Comparison of ENCODE assay signal across 8 mouse cellular contexts in the genomic region with DNA sequence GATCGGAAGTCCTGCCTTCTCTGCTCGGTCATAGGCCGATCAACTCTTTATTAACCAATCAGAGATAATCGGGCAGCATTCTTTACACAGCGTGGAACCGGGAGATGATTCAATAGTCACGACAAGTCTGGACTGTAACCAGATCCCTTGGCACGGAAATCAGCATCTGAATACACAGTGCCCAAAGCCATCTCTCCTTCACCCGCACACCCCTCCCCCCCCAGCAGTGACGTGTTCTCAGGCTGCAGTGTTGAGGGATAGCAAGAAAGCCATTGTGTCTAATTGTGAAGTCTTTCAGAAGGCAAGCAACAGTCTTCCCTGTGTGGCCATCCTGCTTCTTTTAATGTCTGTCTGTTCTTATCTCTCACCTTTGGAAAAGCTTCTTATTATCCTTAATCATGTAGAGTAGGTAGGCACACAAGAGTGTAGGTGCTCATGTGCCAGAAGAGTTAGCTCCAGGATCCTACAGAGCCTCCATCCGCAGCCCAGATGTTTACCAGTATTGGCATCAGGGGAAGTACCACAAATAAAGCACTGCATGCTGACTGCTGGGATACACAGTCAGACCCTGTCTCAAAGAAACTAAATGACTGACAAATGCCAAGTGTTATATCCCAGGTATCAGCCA. TPM values are rescaled to one million over a fixed set of nuclear protein-coding genes. Genes with fewer than 3 reads are reported as not detected.
ATAC-seq and TF ChIP-seq lines count a peak whose summit lies in the region.

No protein-coding gene starts in this region.

- peak overlapping the region; percentile 79 for H3K4me2 ChIP-seq in heart, embryonic 11.5 days
- peak overlapping the region; percentile 65 for H3K4me2 ChIP-seq in kidney, embryonic 14.5 days (replicated peaks; ENCODE audit: low read depth, low read length)
- H3K4me2 ChIP-seq in limb, embryonic 13.5 days (replicated peaks) = peak overlapping the region; percentile 69
- peak overlapping the region; percentile 64 for H3K4me2 ChIP-seq in midbrain, embryonic 13.5 days (replicated peaks)
- H3K4me2 ChIP-seq in stomach, embryonic 16.5 days (ENCODE audit: low read depth, low read length) = peak overlapping the region; percentile 58

- no peak for TF ChIP-seq POLR2A in bone marrow, adult 2 months (IDR thresholded peaks at IDR 0.05; ENCODE audit: borderline replicate concordance, control insufficient read depth, low read depth, low read length)
- TF ChIP-seq POLR2A in embryonic fibroblast, embryonic 13.5 days (IDR thresholded peaks at IDR 0.05; ENCODE audit: low read depth, low read length) = no peak

- WGBS in bone marrow, adult 2 months = 9% methylated on average over 11 of the region's 11 CpGs
- 3% methylated on average over 11 of the region's 11 CpGs for WGBS in heart, embryonic 11.5 days (ENCODE audit: insufficient replicate concordance)
- whole genome bisulfite sequencing in kidney, embryonic 14.5 days = 2% methylated on average over 11 of the region's 11 CpGs
- 3% methylated on average over 11 of the region's 11 CpGs for WGBS in limb, embryonic 13.5 days
- WGBS in midbrain, embryonic 13.5 days = under 1% methylated on average over 11 of the region's 11 CpGs
- 2% methylated on average over 11 of the region's 11 CpGs for WGBS in stomach, embryonic 16.5 days

- H3K9me3 ChIP-seq in heart, embryonic 11.5 days (replicated peaks; ENCODE audit: control insufficient read depth, low read length) = no peaks in the 10 kb centered on the region
- H3K9me3 ChIP-seq in kidney, embryonic 14.5 days (ENCODE audit: control insufficient read depth, low read length) = no peaks in the 10 kb centered on the region
- H3K9me3 ChIP-seq in limb, embryonic 13.5 days = no peaks in the 10 kb centered on the region
- H3K9me3 ChIP-seq in midbrain, embryonic 13.5 days = no peaks in the 10 kb centered on the region
- no peaks in the 10 kb centered on the region for H3K9me3 ChIP-seq in stomach, embryonic 16.5 days (replicated peaks; ENCODE audit: control insufficient read depth, low read length)

- TF ChIP-seq CTCF in bone marrow, adult 2 months (IDR thresholded peaks at IDR 0.05; ENCODE audit: control insufficient read depth, insufficient read depth, low read length) = no peak
- TF ChIP-seq CTCF in embryonic fibroblast, embryonic 13.5 days (IDR thresholded peaks at IDR 0.05; ENCODE audit: borderline replicate concordance, insufficient read depth, low read length) = no peak

- H3K27me3 ChIP-seq in heart, embryonic 11.5 days (ENCODE audit: control insufficient read depth, insufficient read depth, low read length) = no peaks in the 10 kb centered on the region
- no peaks in the 10 kb centered on the region for H3K27me3 ChIP-seq in kidney, embryonic 14.5 days (ENCODE audit: control insufficient read depth, insufficient read depth, low read length)
- H3K27me3 ChIP-seq in limb, embryonic 13.5 days = no peaks in the 10 kb centered on the region
- H3K27me3 ChIP-seq in midbrain, embryonic 13.5 days = 0 out of 2 replicates have a peak, but pooled peaks cover 3% of the 10 kb centered on the region
- no peaks in the 10 kb centered on the region for H3K27me3 ChIP-seq in stomach, embryonic 16.5 days (ENCODE audit: control insufficient read depth, insufficient read depth, low read length)

- no peak overlapping the region for H3K27ac ChIP-seq in bone marrow, adult 2 months (ENCODE audit: control insufficient read depth, insufficient read depth, low read depth, low read length, poor library complexity)
- H3K27ac ChIP-seq in embryonic fibroblast, embryonic 13.5 days (ENCODE audit: insufficient read depth, low read length) = peak overlapping the region; percentile 2; the same call in 1 of the 2 replicates
- H3K27ac ChIP-seq in heart, embryonic 11.5 days (ENCODE audit: low read depth, low read length) = peak overlapping the region; percentile 42; the same call in 1 of the 2 replicates
- H3K27ac ChIP-seq in kidney, embryonic 14.5 days (ENCODE audit: low read depth, low read length) = peak overlapping the region; percentile 65; the same call in 1 of the 2 replicates
- peak overlapping the region; percentile 58; the same call in 1 of the 2 replicates for H3K27ac ChIP-seq in limb, embryonic 13.5 days
- H3K27ac ChIP-seq in midbrain, embryonic 13.5 days = peak overlapping the region; percentile 91
- H3K27ac ChIP-seq in stomach, embryonic 16.5 days (ENCODE audit: low read length) = peak overlapping the region; percentile 76

- peak; percentile 71 for ATAC-seq in CD4-positive, CD25-positive, alpha-beta regulatory T cell, adult 4 months
- ATAC-seq in heart, embryonic 11.5 days (replicated peaks; ENCODE audit: insufficient number of reproducible peaks, low FRiP score, low TSS enrichment) = peak; percentile 86
- peak; percentile 98 for ATAC-seq in kidney, embryonic 14.5 days (ENCODE audit: low FRiP score, low TSS enrichment)
- peak; percentile 98 for ATAC-seq in limb, embryonic 13.5 days (ENCODE audit: low FRiP score, low read depth)
- ATAC-seq in midbrain, embryonic 13.5 days = peak; percentile 99
- ATAC-seq in stomach, embryonic 16.5 days (ENCODE audit: insufficient read depth, low FRiP score) = peak; percentile 95

- H3K4me3 ChIP-seq in bone marrow, adult 2 months (replicated peaks; ENCODE audit: control insufficient read depth, low read depth, low read length) = peak overlapping the region; percentile 41
- H3K4me3 ChIP-seq in embryonic fibroblast, embryonic 13.5 days (ENCODE audit: insufficient read depth, low read length) = no peak overlapping the region
- H3K4me3 ChIP-seq in heart, embryonic 11.5 days (ENCODE audit: low read depth, low read length) = peak overlapping the region; percentile 27
- H3K4me3 ChIP-seq in kidney, embryonic 14.5 days (ENCODE audit: low read length) = peak overlapping the region; percentile 30
- peak overlapping the region; percentile 38 for H3K4me3 ChIP-seq in limb, embryonic 13.5 days
- H3K4me3 ChIP-seq in midbrain, embryonic 13.5 days (replicated peaks) = peak overlapping the region; percentile 40
- peak overlapping the region; percentile 35 for H3K4me3 ChIP-seq in stomach, embryonic 16.5 days (replicated peaks; ENCODE audit: low read length)

- no peaks in the 10 kb centered on the region for H3K36me3 ChIP-seq in heart, embryonic 11.5 days (ENCODE audit: control insufficient read depth, insufficient read depth, low read length)
- H3K36me3 ChIP-seq in kidney, embryonic 14.5 days (ENCODE audit: control insufficient read depth, insufficient read depth, low read length) = no peaks in the 10 kb centered on the region
- no peaks in the 10 kb centered on the region for H3K36me3 ChIP-seq in limb, embryonic 13.5 days
- no peaks in the 10 kb centered on the region for H3K36me3 ChIP-seq in midbrain, embryonic 13.5 days
- H3K36me3 ChIP-seq in stomach, embryonic 16.5 days (ENCODE audit: control insufficient read depth, insufficient read depth, low read length) = no peaks in the 10 kb centered on the region

- peak overlapping the region; percentile 71 for H3K9ac ChIP-seq in heart, embryonic 11.5 days (ENCODE audit: low read depth, low read length)
- peak overlapping the region; percentile 50 for H3K9ac ChIP-seq in kidney, embryonic 14.5 days (ENCODE audit: low read depth, low read length)
- H3K9ac ChIP-seq in limb, embryonic 13.5 days = peak overlapping the region; percentile 58
- peak overlapping the region; percentile 60 for H3K9ac ChIP-seq in midbrain, embryonic 13.5 days (replicated peaks)
- H3K9ac ChIP-seq in stomach, embryonic 16.5 days (ENCODE audit: low read length) = peak overlapping the region; percentile 63

- no peaks in the 10 kb centered on the region; the same call in 1 of the 2 replicates for H3K4me1 ChIP-seq in bone marrow, adult 2 months (ENCODE audit: control insufficient read depth, insufficient read depth, low read length)
- peaks cover 5% of the 10 kb centered on the region for H3K4me1 ChIP-seq in embryonic fibroblast, embryonic 13.5 days (ENCODE audit: control insufficient read depth, insufficient read depth, low read length)
- peaks cover 12% of the 10 kb centered on the region for H3K4me1 ChIP-seq in heart, embryonic 11.5 days (ENCODE audit: control insufficient read depth, insufficient read depth, low read length)
- H3K4me1 ChIP-seq in kidney, embryonic 14.5 days (ENCODE audit: control insufficient read depth, insufficient read depth, low read length) = peaks cover 9% of the 10 kb centered on the region
- H3K4me1 ChIP-seq in limb, embryonic 13.5 days = peaks cover 10% of the 10 kb centered on the region
- peaks cover 19% of the 10 kb centered on the region for H3K4me1 ChIP-seq in midbrain, embryonic 13.5 days (replicated peaks)
- peaks cover 10% of the 10 kb centered on the region for H3K4me1 ChIP-seq in stomach, embryonic 16.5 days (ENCODE audit: control insufficient read depth, insufficient read depth, low read length)

RNA-seq across cellular contexts. Expression of a gene that starts 13.0 kb away (rescaled TPM):
- 100 to 1,000 TPM; 486 to 555 TPM for polyA plus RNA-seq in CD4-positive, CD25-positive, alpha-beta regulatory T cell, adult 4 months (2017; shearing (Covaris generic))
- 205 and 344 TPM in 2 replicates for polyA plus RNA-seq in bone marrow, adult 2 months (2011; ENCODE audit: insufficient read depth, insufficient read length, low replicate concordance, missing spikeins)
- 614 and 763 TPM in 2 replicates for polyA plus RNA-seq in embryonic fibroblast, embryonic 13.5 days (2011; ENCODE audit: insufficient read length, low read depth, missing spikeins)
- polyA plus RNA-seq in heart, embryonic 11.5 days (2014; fragmentation: Nextera tagmentation; extraction: Ambion mirVana) = 2,705 and 2,898 TPM in 2 replicates
- 2,350 and 2,543 TPM in 2 replicates for polyA plus RNA-seq in kidney, embryonic 14.5 days (2014; fragmentation: Nextera tagmentation; extraction: Ambion mirVana)
- 1,677 and 1,740 TPM in 2 replicates for polyA plus RNA-seq in limb, embryonic 13.5 days (2015; fragmentation: Nextera tagmentation; extraction: Ambion mirVana)
- polyA plus RNA-seq in midbrain, embryonic 13.5 days (2015; fragmentation: Nextera tagmentation; extraction: Ambion mirVana) = 1,337 and 1,364 TPM in 2 replicates
- 1,459 and 1,538 TPM in 2 replicates for polyA plus RNA-seq in stomach, embryonic 16.5 days (2015; fragmentation: Nextera tagmentation; extraction: Ambion mirVana)

RNA-seq across cellular contexts. Expression of a gene that starts 20.2 kb away (rescaled TPM):
- 1 to 10 TPM; 1.0 to 2.8 TPM for polyA plus RNA-seq in CD4-positive, CD25-positive, alpha-beta regulatory T cell, adult 4 months (2017; shearing (Covaris generic))
- polyA plus RNA-seq in bone marrow, adult 2 months (2011; ENCODE audit: insufficient read depth, insufficient read length, low replicate concordance, missing spikeins) = 1.2 and 2.5 TPM in 2 replicates
- not detected in 2 replicates for polyA plus RNA-seq in embryonic fibroblast, embryonic 13.5 days (2011; ENCODE audit: insufficient read length, low read depth, missing spikeins)
- 2.4 and 3.4 TPM in 2 replicates for polyA plus RNA-seq in heart, embryonic 11.5 days (2014; fragmentation: Nextera tagmentation; extraction: Ambion mirVana)
- polyA plus RNA-seq in kidney, embryonic 14.5 days (2014; fragmentation: Nextera tagmentation; extraction: Ambion mirVana) = 3.2 and 4.1 TPM in 2 replicates
- 3.4 and 3.7 TPM in 2 replicates for polyA plus RNA-seq in limb, embryonic 13.5 days (2015; fragmentation: Nextera tagmentation; extraction: Ambion mirVana)
- polyA plus RNA-seq in midbrain, embryonic 13.5 days (2015; fragmentation: Nextera tagmentation; extraction: Ambion mirVana) = 1.9 and 2.1 TPM in 2 replicates
- polyA plus RNA-seq in stomach, embryonic 16.5 days (2015; fragmentation: Nextera tagmentation; extraction: Ambion mirVana) = 9.6 and 11.9 TPM in 2 replicates

RNA-seq across cellular contexts. Expression of a gene that starts 35.8 kb away (rescaled TPM):
- 10 to 100 TPM; 47.5 to 54.8 TPM for polyA plus RNA-seq in CD4-positive, CD25-positive, alpha-beta regulatory T cell, adult 4 months (2017; shearing (Covaris generic))
- polyA plus RNA-seq in bone marrow, adult 2 months (2011; ENCODE audit: insufficient read depth, insufficient read length, low replicate concordance, missing spikeins) = 18.1 and 28.1 TPM in 2 replicates
- polyA plus RNA-seq in embryonic fibroblast, embryonic 13.5 days (2011; ENCODE audit: insufficient read length, low read depth, missing spikeins) = 2.6 and 4.4 TPM in 2 replicates
- 8.7 and 8.8 TPM in 2 replicates for polyA plus RNA-seq in heart, embryonic 11.5 days (2014; fragmentation: Nextera tagmentation; extraction: Ambion mirVana)
- polyA plus RNA-seq in kidney, embryonic 14.5 days (2014; fragmentation: Nextera tagmentation; extraction: Ambion mirVana) = 28.2 and 29.1 TPM in 2 replicates
- 12.7 and 13.8 TPM in 2 replicates for polyA plus RNA-seq in limb, embryonic 13.5 days (2015; fragmentation: Nextera tagmentation; extraction: Ambion mirVana)
- polyA plus RNA-seq in midbrain, embryonic 13.5 days (2015; fragmentation: Nextera tagmentation; extraction: Ambion mirVana) = 5.8 and 5.9 TPM in 2 replicates
- polyA plus RNA-seq in stomach, embryonic 16.5 days (2015; fragmentation: Nextera tagmentation; extraction: Ambion mirVana) = 64.8 and 76.9 TPM in 2 replicates

RNA-seq across cellular contexts. Expression of a gene that starts 48.4 kb away (rescaled TPM):
- polyA plus RNA-seq in CD4-positive, CD25-positive, alpha-beta regulatory T cell, adult 4 months (2017; shearing (Covaris generic)) = 100 to 1,000 TPM in 1 of 2 experiments, 10 to 100 TPM in 1; 98.5 to 160 TPM
- polyA plus RNA-seq in bone marrow, adult 2 months (2011; ENCODE audit: insufficient read depth, insufficient read length, low replicate concordance, missing spikeins) = 22.7 and 33.8 TPM in 2 replicates
- polyA plus RNA-seq in embryonic fibroblast, embryonic 13.5 days (2011; ENCODE audit: insufficient read length, low read depth, missing spikeins) = 56.2 and 77.9 TPM in 2 replicates
- polyA plus RNA-seq in heart, embryonic 11.5 days (2014; fragmentation: Nextera tagmentation; extraction: Ambion mirVana) = 131 and 139 TPM in 2 replicates
- polyA plus RNA-seq in kidney, embryonic 14.5 days (2014; fragmentation: Nextera tagmentation; extraction: Ambion mirVana) = 176 and 238 TPM in 2 replicates
- polyA plus RNA-seq in limb, embryonic 13.5 days (2015; fragmentation: Nextera tagmentation; extraction: Ambion mirVana) = 247 and 248 TPM in 2 replicates
- 323 and 327 TPM in 2 replicates for polyA plus RNA-seq in midbrain, embryonic 13.5 days (2015; fragmentation: Nextera tagmentation; extraction: Ambion mirVana)
- polyA plus RNA-seq in stomach, embryonic 16.5 days (2015; fragmentation: Nextera tagmentation; extraction: Ambion mirVana) = 159 and 162 TPM in 2 replicates

RNA-seq across cellular contexts. Expression of a gene that starts 50.7 kb away (rescaled TPM):
- not detected for polyA plus RNA-seq in CD4-positive, CD25-positive, alpha-beta regulatory T cell, adult 4 months (2017; shearing (Covaris generic))
- not detected in 2 replicates for polyA plus RNA-seq in bone marrow, adult 2 months (2011; ENCODE audit: insufficient read depth, insufficient read length, low replicate concordance, missing spikeins)
- polyA plus RNA-seq in embryonic fibroblast, embryonic 13.5 days (2011; ENCODE audit: insufficient read length, low read depth, missing spikeins) = not detected in 2 replicates
- not detected in 2 replicates for polyA plus RNA-seq in heart, embryonic 11.5 days (2014; fragmentation: Nextera tagmentation; extraction: Ambion mirVana)
- not detected in 2 replicates for polyA plus RNA-seq in kidney, embryonic 14.5 days (2014; fragmentation: Nextera tagmentation; extraction: Ambion mirVana)
- not detected in 2 replicates for polyA plus RNA-seq in limb, embryonic 13.5 days (2015; fragmentation: Nextera tagmentation; extraction: Ambion mirVana)
- polyA plus RNA-seq in midbrain, embryonic 13.5 days (2015; fragmentation: Nextera tagmentation; extraction: Ambion mirVana) = not detected in 2 replicates
- polyA plus RNA-seq in stomach, embryonic 16.5 days (2015; fragmentation: Nextera tagmentation; extraction: Ambion mirVana) = not detected in 2 replicates
